Comparison of ENCODE assay signal across 19 mouse cellular contexts in the genomic region with DNA sequence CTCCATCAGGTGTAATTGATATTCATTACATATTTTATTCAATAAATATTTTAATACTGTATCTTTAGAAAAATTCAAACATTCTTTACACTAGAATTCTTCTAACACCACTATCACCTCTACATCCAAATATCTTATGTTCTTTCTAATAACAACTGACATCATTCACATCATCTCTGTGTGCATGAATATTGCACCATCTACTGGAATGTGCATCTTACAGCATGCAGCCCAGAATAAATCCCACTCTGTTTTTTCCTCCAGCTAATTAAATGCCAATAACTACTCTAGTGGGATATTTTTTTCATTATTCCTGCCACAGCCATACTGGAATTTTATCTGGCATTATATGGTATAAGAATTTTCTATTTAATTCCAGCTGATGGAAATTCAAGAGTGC.
A peak's percentile ranks its signal among the peaks of the same experiment; 100 is the strongest.
DNase-seq lines count a peak whose midpoint lies in the region; ATAC-seq and TF ChIP-seq lines count a peak whose summit lies in the region.
"Had no signal": no experiment of that assay in that cellular context is flagged by ENCODE, and none has a peak within 500 bp of the region (broad histone marks: within the 10 kb centered on the region; RNA-seq: fewer than 3 reads in every experiment).

No protein-coding gene starts in this region.

- H3K4me2 ChIP-seq in intestine, postnatal 0 days (replicated peaks; ENCODE audit: low read depth): no peak overlapping the region
- no peak overlapping the region for H3K4me2 ChIP-seq in intestine, embryonic 15.5 days (replicated peaks)
- no peak overlapping the region for H3K4me2 ChIP-seq in midbrain, embryonic 14.5 days (ENCODE audit: low read length)
- no peak overlapping the region for H3K4me2 ChIP-seq in stomach, postnatal 0 days (replicated peaks; ENCODE audit: low read depth)
- H3K4me2 ChIP-seq: heart, embryonic 11.5 days; midbrain, embryonic 12.5 days had no signal

- no peaks in the 10 kb centered on the region for H3K4me1 ChIP-seq in intestine, postnatal 0 days (replicated peaks; ENCODE audit: control insufficient read depth, insufficient read depth, low read length)
- no peaks in the 10 kb centered on the region for H3K4me1 ChIP-seq in intestine, embryonic 15.5 days (replicated peaks)
- H3K4me1 ChIP-seq in midbrain, embryonic 14.5 days (ENCODE audit: control insufficient read depth, insufficient read depth, low read length): no peaks in the 10 kb centered on the region
- no peaks in the 10 kb centered on the region for H3K4me1 ChIP-seq in midbrain, embryonic 10.5 days
- H3K4me1 ChIP-seq in stomach, postnatal 0 days (replicated peaks; ENCODE audit: control insufficient read depth, insufficient read depth): no peaks in the 10 kb centered on the region
- H3K4me1 ChIP-seq: midbrain, embryonic 12.5 days had no signal

- H3K36me3 ChIP-seq in intestine, postnatal 0 days (ENCODE audit: control insufficient read depth, insufficient read depth): no peaks in the 10 kb centered on the region
- H3K36me3 ChIP-seq in intestine, embryonic 15.5 days: no peaks in the 10 kb centered on the region
- no peaks in the 10 kb centered on the region for H3K36me3 ChIP-seq in midbrain, embryonic 14.5 days (ENCODE audit: control insufficient read depth, insufficient read depth, low read length)
- no peaks in the 10 kb centered on the region for H3K36me3 ChIP-seq in midbrain, embryonic 10.5 days
- H3K36me3 ChIP-seq in stomach, postnatal 0 days (ENCODE audit: control insufficient read depth, insufficient read depth, low read length): no peaks in the 10 kb centered on the region
- H3K36me3 ChIP-seq: midbrain, embryonic 12.5 days had no signal

- peak; percentile 35 for TF ChIP-seq CTCF in intestine, postnatal 0 days (IDR thresholded peaks at IDR 0.05; ENCODE audit: low read depth)
- TF ChIP-seq CTCF in stomach, postnatal 0 days (IDR thresholded peaks at IDR 0.05; ENCODE audit: low read depth): peak; percentile 64

- no peaks in the 10 kb centered on the region for H3K27me3 ChIP-seq in intestine, postnatal 0 days (replicated peaks; ENCODE audit: control insufficient read depth, insufficient read depth, low read length)
- no peaks in the 10 kb centered on the region for H3K27me3 ChIP-seq in intestine, embryonic 15.5 days (replicated peaks)
- no peaks in the 10 kb centered on the region for H3K27me3 ChIP-seq in midbrain, embryonic 14.5 days (ENCODE audit: control insufficient read depth, insufficient read depth, low read length)
- no peaks in the 10 kb centered on the region for H3K27me3 ChIP-seq in midbrain, embryonic 10.5 days (ENCODE audit: low read depth, poor library complexity, severe bottlenecking)
- no peaks in the 10 kb centered on the region for H3K27me3 ChIP-seq in stomach, postnatal 0 days (ENCODE audit: control insufficient read depth, insufficient read depth, low read length)
- H3K27me3 ChIP-seq: midbrain, embryonic 12.5 days had no signal

- H3K4me3 ChIP-seq in intestine, postnatal 0 days (ENCODE audit: low read depth, low read length): no peak overlapping the region
- no peak overlapping the region for H3K4me3 ChIP-seq in intestine, embryonic 15.5 days (replicated peaks)
- H3K4me3 ChIP-seq in midbrain, embryonic 14.5 days (replicated peaks; ENCODE audit: low read depth, low read length): no peak overlapping the region
- no peak overlapping the region for H3K4me3 ChIP-seq in midbrain, embryonic 10.5 days
- H3K4me3 ChIP-seq in stomach, postnatal 0 days (ENCODE audit: low read depth, low read length): no peak overlapping the region
- H3K4me3 ChIP-seq: midbrain, embryonic 12.5 days had no signal

- ATAC-seq in intestine, postnatal 0 days: no peak
- ATAC-seq in intestine, embryonic 15.5 days: no peak
- no peak for ATAC-seq in midbrain, embryonic 14.5 days (ENCODE audit: low FRiP score, low TSS enrichment)
- no peak for ATAC-seq in stomach, postnatal 0 days (ENCODE audit: low FRiP score, low TSS enrichment)
- ATAC-seq: inflammation-experienced regulatory T-cells, adult 6 months had no signal

- H3K9ac ChIP-seq in intestine, postnatal 0 days (ENCODE audit: low read depth, low read length): no peak overlapping the region
- no peak overlapping the region for H3K9ac ChIP-seq in intestine, embryonic 15.5 days
- no peak overlapping the region for H3K9ac ChIP-seq in midbrain, embryonic 14.5 days (replicated peaks; ENCODE audit: low read length)
- H3K9ac ChIP-seq in stomach, postnatal 0 days (ENCODE audit: low read length): no peak overlapping the region
- H3K9ac ChIP-seq: liver, embryonic 14.5 days; midbrain, embryonic 12.5 days had no signal

- intact Hi-C loops in gastrocnemius, postnatal 14 days (cut with DNase I; ENCODE audit: low total_unique reads): no loop called here

- H3K27ac ChIP-seq in intestine, postnatal 0 days (ENCODE audit: low read depth, low read length): no peak overlapping the region
- H3K27ac ChIP-seq in intestine, embryonic 15.5 days: no peak overlapping the region
- H3K27ac ChIP-seq in midbrain, embryonic 14.5 days (replicated peaks; ENCODE audit: low read depth, low read length): no peak overlapping the region
- no peak overlapping the region for H3K27ac ChIP-seq in midbrain, embryonic 10.5 days (replicated peaks)
- H3K27ac ChIP-seq in stomach, postnatal 0 days (replicated peaks): no peak overlapping the region
- H3K27ac ChIP-seq: liver, embryonic 14.5 days; midbrain, embryonic 12.5 days had no signal

- no peaks in the 10 kb centered on the region for H3K9me3 ChIP-seq in intestine, postnatal 0 days (ENCODE audit: control insufficient read depth)
- H3K9me3 ChIP-seq in intestine, embryonic 15.5 days: no peaks in the 10 kb centered on the region
- no peaks in the 10 kb centered on the region for H3K9me3 ChIP-seq in midbrain, embryonic 14.5 days (ENCODE audit: control insufficient read depth, low read length)
- peaks cover 13% of the 10 kb centered on the region; the same call in 1 of the 2 replicates for H3K9me3 ChIP-seq in midbrain, embryonic 10.5 days (replicated peaks)
- no peaks in the 10 kb centered on the region for H3K9me3 ChIP-seq in stomach, postnatal 0 days (ENCODE audit: control insufficient read depth, low read length)
- H3K9me3 ChIP-seq: midbrain, embryonic 12.5 days had no signal

- DNase-seq in embryo, embryonic 11 days: peak; percentile 1
- no peak for DNase-seq in embryo, embryonic 10 days (ENCODE audit: low spot score)
- peak; percentile 54 for DNase-seq in midbrain, embryonic 14.5 days
- no peak for DNase-seq in midbrain, embryonic 10.5 days (ENCODE audit: low spot score)
- no peak for DNase-seq in stomach, postnatal 0 days (ENCODE audit: low spot score)
- no peak for DNase-seq in gastrocnemius, postnatal 14 days
- DNase-seq: cerebellum, adult 11 months; gastrocnemius, postnatal 10 days; heart, postnatal 36 days; kidney, postnatal 25 days; left cerebral cortex, postnatal 4 days; lung, postnatal 36 days; thymus, postnatal 4 days had no signal

- TF ChIP-seq EP300 in stomach, postnatal 0 days (optimal IDR thresholded peaks at IDR 0.05): no peak

Comparison
In these comparisons a context has a peak if more than half of its experiments do, and no peak if none do; other contexts are left out.
1. DNase-seq: peak in embryo, embryonic 11 days (single experiment) and midbrain, embryonic 14.5 days (single experiment); none in embryo, embryonic 10 days (single experiment), midbrain, embryonic 10.5 days (single experiment), stomach, postnatal 0 days (single experiment) and gastrocnemius, postnatal 14 days (single experiment).